Mouse (Mus musculus): ENCODE data around the gene Epha2. TPM values are rescaled to one million over a fixed set of nuclear protein-coding genes. Genes with fewer than 3 reads are reported as not detected.

Epha2 gene
- polyA plus RNA-seq, 1 experiment from 2014 or later: 6.9 TPM

DNA sequence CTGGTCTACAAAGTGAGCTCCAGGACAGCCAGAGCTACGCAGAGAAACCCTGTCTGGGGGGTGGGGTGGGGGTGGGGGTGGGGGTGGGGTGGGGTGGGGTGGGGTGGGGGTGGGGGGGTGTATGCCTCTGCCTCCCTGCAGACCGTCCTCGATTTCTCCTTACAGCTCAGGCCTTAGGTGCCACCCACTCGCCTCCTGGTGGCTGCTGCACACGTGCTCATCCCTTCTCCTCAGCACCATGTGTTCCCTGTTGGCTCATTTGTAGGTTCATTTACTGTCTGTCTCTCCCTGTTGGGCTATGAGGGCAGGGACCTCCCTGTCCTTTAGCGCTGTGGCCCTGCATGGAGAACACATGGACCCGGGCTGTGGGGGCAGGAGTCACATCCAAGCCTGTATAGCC, 29.8 kb upstream of the Epha2 start:
- H3K9me3 ChIP-seq (ENCODE audit: low read depth, low read length): no peaks in the 10 kb centered on the region
- peak; percentile 30; the same call in 1 of the 2 replicates for TF ChIP-seq CTCF (IDR thresholded peaks at IDR 0.05; ENCODE audit: low read depth)
- H3K4me2 ChIP-seq: no peak overlapping the region
- DNase-seq (no peak), ATAC-seq (ENCODE audit: insufficient read depth) (no peak)
- no peak overlapping the region for H3K9ac ChIP-seq
- 61% methylated on average over 7 of the region's 7 CpGs for WGBS
- no peaks in the 10 kb centered on the region for H3K36me3 ChIP-seq (ENCODE audit: insufficient read depth)
- no peak overlapping the region for H3K27ac ChIP-seq (ENCODE audit: low read depth)
- H3K4me1 ChIP-seq (ENCODE audit: insufficient read depth): peaks cover 6% of the 10 kb centered on the region
- H3K4me3 ChIP-seq (ENCODE audit: low read depth, low read length): no peak overlapping the region
- no peaks in the 10 kb centered on the region for H3K27me3 ChIP-seq (ENCODE audit: insufficient read depth, low read length)

DNA sequence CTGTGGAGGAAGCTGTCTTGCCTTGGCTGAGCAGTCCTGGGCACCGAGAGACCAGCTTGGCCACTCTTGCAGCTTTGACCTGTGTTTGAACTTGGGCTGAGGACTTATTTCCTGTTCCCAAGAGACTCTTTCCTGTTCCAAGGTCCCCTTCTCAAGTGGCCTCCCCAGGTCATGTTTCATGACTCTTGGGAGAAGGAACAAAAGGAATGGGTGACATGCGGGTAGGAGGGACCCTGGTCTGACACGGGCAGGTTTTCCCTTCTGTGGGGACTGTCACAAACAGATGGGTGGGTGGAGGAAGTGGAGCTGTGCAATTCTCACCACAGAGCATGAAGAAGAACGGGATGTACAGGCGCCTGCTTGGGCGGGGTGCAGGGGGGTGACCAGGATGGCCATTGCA, 29.3 kb upstream of the Epha2 start:
- Histone ChIP-seq H3K27ac (ENCODE audit: low read depth) (no peak overlapping the region), H3K27me3 (ENCODE audit: insufficient read depth, low read length) (no peaks in the 10 kb centered on the region), H3K4me2 (no peak overlapping the region), H3K9ac (no peak overlapping the region), H3K36me3 (ENCODE audit: insufficient read depth) (no peaks in the 10 kb centered on the region), H3K9me3 (ENCODE audit: low read depth, low read length) (no peaks in the 10 kb centered on the region), H3K4me1 (ENCODE audit: insufficient read depth) (peaks cover 6% of the 10 kb centered on the region), H3K4me3 (ENCODE audit: low read depth, low read length) (no peak overlapping the region)
- DNase-seq (peak; percentile 49), ATAC-seq (ENCODE audit: insufficient read depth) (no peak)
- no peak for TF ChIP-seq CTCF (IDR thresholded peaks at IDR 0.05; ENCODE audit: low read depth)
- WGBS: 46% methylated on average over 6 of the region's 6 CpGs

DNA sequence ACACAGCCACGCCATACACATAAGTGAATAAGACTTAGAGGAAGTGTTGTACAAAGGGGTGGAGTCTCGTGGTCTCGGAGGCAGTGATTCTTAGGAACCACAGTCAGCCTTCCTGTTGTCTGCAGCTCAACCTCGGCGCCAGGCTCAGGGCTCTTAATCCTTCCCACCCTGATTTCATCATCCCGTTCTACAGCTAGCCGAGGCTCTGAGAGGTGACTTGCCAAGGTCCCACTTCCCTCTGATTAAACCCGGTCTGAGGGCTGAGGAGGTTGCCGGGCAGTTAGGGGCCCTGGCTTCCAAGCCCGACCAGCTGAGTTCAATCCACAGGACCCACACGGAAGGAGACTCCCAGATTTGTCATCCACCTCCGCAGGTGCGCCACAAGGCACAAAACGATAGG, 28.2 kb upstream of the Epha2 start:
- H3K4me2 ChIP-seq: peak overlapping the region; percentile 54
- peak; percentile 54 for DNase-seq
- H3K9ac ChIP-seq: 0 out of 2 replicates have a peak overlapping the region, but pooled peaks have one; percentile 13
- peaks cover 14% of the 10 kb centered on the region for H3K4me1 ChIP-seq (ENCODE audit: insufficient read depth)
- TF ChIP-seq CTCF (IDR thresholded peaks at IDR 0.05; ENCODE audit: low read depth): no peak
- H3K27me3 ChIP-seq (ENCODE audit: insufficient read depth, low read length): no peaks in the 10 kb centered on the region
- ATAC-seq (ENCODE audit: insufficient read depth): peak; percentile 6; the same call in 1 of the 2 replicates
- H3K36me3 ChIP-seq (ENCODE audit: insufficient read depth): no peaks in the 10 kb centered on the region
- peak overlapping the region; percentile 45; the same call in 1 of the 2 replicates for H3K27ac ChIP-seq (ENCODE audit: low read depth)
- no peaks in the 10 kb centered on the region for H3K9me3 ChIP-seq (ENCODE audit: low read depth, low read length)
- WGBS: 15% methylated on average over 14 of the region's 14 CpGs
- peak overlapping the region; percentile 11; the same call in 1 of the 2 replicates for H3K4me3 ChIP-seq (ENCODE audit: low read depth, low read length)

DNA sequence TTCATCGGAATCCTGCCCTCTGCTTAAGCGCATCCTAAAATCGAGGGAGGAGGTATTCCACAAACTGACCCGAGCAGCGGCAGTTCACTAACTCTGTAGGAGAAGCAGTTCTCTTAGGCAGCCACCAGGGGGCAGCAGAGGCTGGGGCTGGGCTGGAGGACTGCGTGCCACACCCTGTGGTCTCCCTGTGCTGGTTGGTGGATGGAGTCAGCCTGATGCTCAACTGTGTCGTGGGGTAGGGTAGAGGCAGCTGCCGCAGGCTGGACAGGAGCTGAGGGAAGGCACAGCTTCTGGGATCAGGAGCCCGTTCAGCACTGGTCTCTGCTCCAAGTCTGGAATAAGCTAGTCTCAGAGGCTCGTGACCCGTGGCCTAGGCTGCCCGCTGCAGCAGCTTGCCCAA, 27.7 kb upstream of the Epha2 start:
- Histone ChIP-seq H3K4me2 (peak overlapping the region; percentile 54), H3K27ac (ENCODE audit: low read depth) (peak overlapping the region; percentile 45; the same call in 1 of the 2 replicates), H3K36me3 (ENCODE audit: insufficient read depth) (no peaks in the 10 kb centered on the region), H3K9ac (0 out of 2 replicates have a peak overlapping the region, but pooled peaks have one; percentile 13), H3K9me3 (ENCODE audit: low read depth, low read length) (no peaks in the 10 kb centered on the region), H3K4me3 (ENCODE audit: low read depth, low read length) (peak overlapping the region; percentile 11; the same call in 1 of the 2 replicates), H3K4me1 (ENCODE audit: insufficient read depth) (peaks cover 17% of the 10 kb centered on the region), H3K27me3 (ENCODE audit: insufficient read depth, low read length) (no peaks in the 10 kb centered on the region)
- peak; percentile 81 for ATAC-seq (ENCODE audit: insufficient read depth)
- 18% methylated on average over 12 of the region's 12 CpGs for WGBS
- peak; percentile 92 for DNase-seq
- TF ChIP-seq CTCF (IDR thresholded peaks at IDR 0.05; ENCODE audit: low read depth): peak; percentile 100

DNA sequence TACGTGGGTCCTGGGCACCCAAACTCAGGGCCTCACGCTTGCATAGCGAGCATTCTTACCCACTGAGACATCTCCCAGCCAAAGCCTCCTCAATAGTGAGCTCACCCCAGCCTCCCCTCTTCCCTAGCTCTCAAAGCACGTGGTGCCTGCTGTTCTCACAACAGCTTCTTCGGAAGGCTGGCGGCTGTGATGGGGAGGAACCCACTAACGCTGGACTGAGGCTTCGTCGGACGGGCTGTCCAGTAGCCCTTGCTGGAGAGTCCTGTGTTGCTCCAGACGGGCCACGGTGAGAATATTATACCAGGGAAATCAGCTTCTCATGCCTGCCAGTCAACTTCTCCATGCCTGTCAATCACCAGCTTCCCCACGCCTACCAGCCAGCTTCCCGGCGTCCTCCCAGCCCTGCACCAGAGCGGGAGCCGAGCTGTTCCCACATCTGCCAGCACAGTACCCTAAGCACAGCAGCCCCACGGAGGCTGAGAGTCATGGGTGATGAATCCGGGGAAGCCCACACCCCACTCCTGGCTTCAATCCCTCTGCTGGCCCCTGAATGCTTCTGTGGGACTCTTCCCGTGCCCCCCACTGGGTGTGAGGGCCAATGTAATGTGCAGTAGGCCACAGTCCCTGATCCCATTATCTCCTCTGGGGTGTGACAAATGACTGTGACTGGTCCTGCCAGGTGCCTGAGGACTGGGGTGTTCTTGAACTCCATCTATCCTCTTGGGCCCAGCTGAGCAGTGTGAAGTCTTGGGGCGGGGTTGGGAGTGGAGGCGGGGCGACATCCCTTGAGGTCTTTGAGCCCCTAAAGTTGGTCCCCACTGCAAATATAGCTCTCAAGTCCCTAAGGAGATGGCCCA, 26.3 kb upstream of the Epha2 start:
- ATAC-seq (ENCODE audit: insufficient read depth) (no peak), DNase-seq (peak; percentile 32)
- Histone ChIP-seq H3K27ac (ENCODE audit: low read depth) (0 out of 2 replicates have a peak overlapping the region, but pooled peaks have one; percentile 33), H3K9ac (no peak overlapping the region), H3K27me3 (ENCODE audit: insufficient read depth, low read length) (no peaks in the 10 kb centered on the region), H3K36me3 (ENCODE audit: insufficient read depth) (no peaks in the 10 kb centered on the region), H3K4me3 (ENCODE audit: low read depth, low read length) (no peak overlapping the region), H3K4me1 (ENCODE audit: insufficient read depth) (peaks cover 22% of the 10 kb centered on the region), H3K4me2 (0 out of 2 replicates have a peak overlapping the region, but pooled peaks have one; percentile 21), H3K9me3 (ENCODE audit: low read depth, low read length) (no peaks in the 10 kb centered on the region)
- TF ChIP-seq CTCF (IDR thresholded peaks at IDR 0.05; ENCODE audit: low read depth): no peak
- WGBS: 31% methylated on average over 23 of the region's 23 CpGs

DNA sequence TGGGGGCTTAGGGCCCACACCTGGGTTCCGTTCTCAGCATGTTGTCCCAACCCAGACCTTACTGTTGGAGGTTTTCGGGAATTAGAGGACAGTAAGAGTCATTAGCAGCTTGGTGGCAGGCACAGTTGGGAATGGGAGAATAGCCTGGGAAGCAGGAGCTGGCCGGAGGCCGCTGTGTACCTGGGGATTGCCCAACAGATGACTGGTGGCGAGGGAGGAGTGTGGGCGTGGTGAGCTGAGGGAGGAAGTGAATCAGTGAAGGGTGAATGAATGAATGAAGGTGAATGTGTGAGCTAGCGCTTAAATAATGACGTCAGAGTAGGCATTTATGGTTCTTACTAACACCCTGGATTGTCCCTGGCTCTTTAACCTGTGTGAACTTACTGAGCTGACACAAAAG, 23.9 kb upstream of the Epha2 start:
- peaks cover 19% of the 10 kb centered on the region for H3K4me1 ChIP-seq (ENCODE audit: insufficient read depth)
- no peaks in the 10 kb centered on the region for H3K9me3 ChIP-seq (ENCODE audit: low read depth, low read length)
- peak overlapping the region; percentile 88 for H3K27ac ChIP-seq (ENCODE audit: low read depth)
- WGBS: 80% methylated on average over 8 of the region's 8 CpGs
- no peak overlapping the region for H3K9ac ChIP-seq
- H3K27me3 ChIP-seq (ENCODE audit: insufficient read depth, low read length): no peaks in the 10 kb centered on the region
- H3K4me3 ChIP-seq (ENCODE audit: low read depth, low read length): no peak overlapping the region
- H3K4me2 ChIP-seq: no peak overlapping the region
- ATAC-seq (ENCODE audit: insufficient read depth) (no peak), DNase-seq (no peak)
- H3K36me3 ChIP-seq (ENCODE audit: insufficient read depth): no peaks in the 10 kb centered on the region
- TF ChIP-seq CTCF (IDR thresholded peaks at IDR 0.05; ENCODE audit: low read depth): no peak

DNA sequence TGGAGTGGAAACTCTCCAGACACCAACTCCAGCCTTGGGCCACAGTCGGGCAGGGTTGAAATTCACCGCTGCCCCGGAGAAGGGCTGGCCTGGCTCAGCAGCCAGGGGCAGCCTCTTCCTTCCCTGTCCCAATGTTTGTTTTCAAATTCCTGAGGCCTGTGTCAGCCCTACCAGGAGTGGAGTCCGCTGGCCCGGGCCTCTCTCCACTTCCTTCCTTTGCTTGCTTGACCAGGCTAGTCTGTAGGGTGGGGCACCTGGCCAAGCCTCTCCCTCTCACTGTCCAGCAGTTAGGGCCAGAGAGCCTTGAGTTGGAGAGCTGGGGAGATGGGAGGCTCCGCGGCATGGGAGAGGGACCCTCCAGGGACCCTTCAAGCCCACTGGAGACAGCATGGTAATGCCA, 22.9 kb upstream of the Epha2 start:
- peak; percentile 82 for DNase-seq
- peak; percentile 31; the same call in 1 of the 2 replicates for TF ChIP-seq CTCF (IDR thresholded peaks at IDR 0.05; ENCODE audit: low read depth)
- no peaks in the 10 kb centered on the region for H3K36me3 ChIP-seq (ENCODE audit: insufficient read depth)
- no peaks in the 10 kb centered on the region for H3K9me3 ChIP-seq (ENCODE audit: low read depth, low read length)
- WGBS: 17% methylated on average over 7 of the region's 7 CpGs
- H3K4me1 ChIP-seq (ENCODE audit: insufficient read depth): peaks cover 19% of the 10 kb centered on the region
- no peaks in the 10 kb centered on the region for H3K27me3 ChIP-seq (ENCODE audit: insufficient read depth, low read length)
- peak overlapping the region; percentile 44 for H3K4me2 ChIP-seq
- H3K4me3 ChIP-seq (ENCODE audit: low read depth, low read length): 0 out of 2 replicates have a peak overlapping the region, but pooled peaks have one; percentile 2
- H3K9ac ChIP-seq: peak overlapping the region; percentile 2; the same call in 1 of the 2 replicates
- peak overlapping the region; percentile 88 for H3K27ac ChIP-seq (ENCODE audit: low read depth)
- peak; percentile 77 for ATAC-seq (ENCODE audit: insufficient read depth)
